Mouse (Mus musculus): ENCODE measurements around the gene Ssr2.
"Not testable (repeated sequence)": the region's sequence is repeated elsewhere in the genome, so short reads cannot be mapped to it uniquely, and the experiment has no call there.

The Ssr2 gene

GRCm38 (mm10) chr3:88596547-88596946, 20.9 kb downstream of the Ssr2 start:
- DNase-seq (ENCODE audit: extremely low read depth, low read depth): not testable (repeated sequence)

GRCm38 (mm10) chr3:88602466-88602865, 26.8 kb downstream of the Ssr2 start:
- DNase-seq (ENCODE audit: extremely low read depth, low read depth): no peak

- DNase-seq (ENCODE audit: extremely low read depth, low read depth): peak; percentile 61
Measured at GRCm38 (mm10) chr3:88603714-88604161, 28.1 kb downstream of the Ssr2 start.

DNA sequence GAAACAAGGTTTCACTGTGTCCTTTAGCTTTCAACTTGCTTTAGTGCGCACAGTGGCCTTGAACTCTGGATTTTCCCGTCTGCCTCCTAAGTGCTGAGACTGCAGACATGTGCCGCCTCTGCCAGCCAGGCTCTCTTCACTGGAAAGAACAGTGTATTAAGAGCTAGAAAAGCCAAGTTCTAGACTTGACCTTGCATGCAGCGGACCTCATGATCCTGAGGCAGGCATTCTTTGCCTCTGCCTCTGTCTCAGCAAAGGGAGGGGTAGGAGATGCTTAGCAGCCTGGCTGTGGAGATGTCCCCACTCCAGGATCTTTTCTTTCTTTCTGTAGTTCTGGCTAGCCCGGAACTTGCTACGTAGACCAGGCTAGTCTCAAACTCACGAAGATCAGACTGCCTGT, 29.2 kb downstream of the Ssr2 start:
- DNase-seq (ENCODE audit: extremely low read depth, low read depth): no peak

GRCm38 (mm10) chr3:88605666-88606065, 30.0 kb downstream of the Ssr2 start, which contains the start of gene Arhgef2:
Gene Arhgef2, plus strand, starts transcription at chr3:88605966.
- not testable (repeated sequence) for DNase-seq (ENCODE audit: extremely low read depth, low read depth)

- DNase-seq (ENCODE audit: extremely low read depth, low read depth): peak; percentile 95
Measured at GRCm38 (mm10) chr3:88607065-88607757, 31.5 kb downstream of the Ssr2 start.

GRCm38 (mm10) chr3:88607758-88608138, 32.1 kb downstream of the Ssr2 start:
- DNase-seq (ENCODE audit: extremely low read depth, low read depth): no peak

GRCm38 (mm10) chr3:88609066-88609465, 33.4 kb downstream of the Ssr2 start:
- no peak for DNase-seq (ENCODE audit: extremely low read depth, low read depth)

DNA sequence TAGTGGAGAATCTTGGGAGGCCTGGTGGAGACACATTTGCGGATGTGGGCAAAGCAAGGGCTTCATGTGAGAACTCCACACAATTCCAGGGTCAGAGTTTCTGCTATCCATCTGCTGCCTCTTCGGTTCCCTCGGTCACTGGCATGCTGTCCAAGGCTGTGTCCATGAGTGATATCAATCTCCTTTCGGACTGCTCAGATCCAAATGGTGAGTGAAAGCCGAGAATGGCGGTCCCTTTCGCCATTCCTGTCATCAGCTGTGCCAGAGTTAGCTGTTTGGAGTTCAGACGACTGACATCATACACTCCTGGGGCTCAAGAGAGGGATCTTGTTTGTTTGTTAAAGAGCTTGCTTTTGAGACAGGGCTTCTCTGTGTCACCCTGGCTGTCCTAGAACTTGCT, 38.7 kb downstream of the Ssr2 start:
- DNase-seq (ENCODE audit: extremely low read depth, low read depth): no peak

GRCm38 (mm10) chr3:88615117-88615516, 39.4 kb downstream of the Ssr2 start:
- DNase-seq (ENCODE audit: extremely low read depth, low read depth): no peak

DNA sequence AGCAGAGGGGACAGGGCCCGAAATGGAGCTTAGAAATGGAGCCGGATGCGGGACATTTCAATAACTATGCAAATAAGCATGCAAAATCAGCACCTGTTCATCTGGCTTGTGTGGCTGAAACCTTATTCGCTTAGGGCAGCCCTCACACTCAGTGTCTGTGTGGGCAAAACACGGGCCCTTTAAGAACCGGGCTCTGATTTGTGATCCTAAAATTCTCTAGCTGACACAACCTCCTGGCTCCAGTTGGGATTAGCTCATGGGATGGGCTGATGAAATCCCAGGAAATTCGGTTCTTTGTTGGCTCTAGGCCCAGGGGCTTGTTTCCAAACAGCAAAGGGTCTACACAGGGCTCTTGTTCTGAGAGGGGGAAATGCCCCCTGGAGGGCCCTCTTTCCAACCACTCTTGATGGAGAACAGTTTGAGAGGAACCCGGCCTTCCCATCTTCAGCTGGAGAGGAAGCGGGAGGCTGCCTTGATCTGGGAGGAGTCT, 40.3 kb downstream of the Ssr2 start:
- DNase-seq (ENCODE audit: extremely low read depth, low read depth): no peak

- DNase-seq (ENCODE audit: extremely low read depth, low read depth): no peak
Measured at GRCm38 (mm10) chr3:88616951-88617500, 41.4 kb downstream of the Ssr2 start.

GRCm38 (mm10) chr3:88618074-88618871, 42.6 kb downstream of the Ssr2 start:
- no peak for DNase-seq (ENCODE audit: extremely low read depth, low read depth)

- DNase-seq (ENCODE audit: extremely low read depth, low read depth): no peak
Measured at GRCm38 (mm10) chr3:88619113-88620097, 43.7 kb downstream of the Ssr2 start.

- peak; percentile 85 for DNase-seq (ENCODE audit: extremely low read depth, low read depth)
Measured at GRCm38 (mm10) chr3:88620146-88620991, 44.7 kb downstream of the Ssr2 start.

GRCm38 (mm10) chr3:88620992-88621536, 45.4 kb downstream of the Ssr2 start:
- peak; percentile 81 for DNase-seq (ENCODE audit: extremely low read depth, low read depth)

DNA sequence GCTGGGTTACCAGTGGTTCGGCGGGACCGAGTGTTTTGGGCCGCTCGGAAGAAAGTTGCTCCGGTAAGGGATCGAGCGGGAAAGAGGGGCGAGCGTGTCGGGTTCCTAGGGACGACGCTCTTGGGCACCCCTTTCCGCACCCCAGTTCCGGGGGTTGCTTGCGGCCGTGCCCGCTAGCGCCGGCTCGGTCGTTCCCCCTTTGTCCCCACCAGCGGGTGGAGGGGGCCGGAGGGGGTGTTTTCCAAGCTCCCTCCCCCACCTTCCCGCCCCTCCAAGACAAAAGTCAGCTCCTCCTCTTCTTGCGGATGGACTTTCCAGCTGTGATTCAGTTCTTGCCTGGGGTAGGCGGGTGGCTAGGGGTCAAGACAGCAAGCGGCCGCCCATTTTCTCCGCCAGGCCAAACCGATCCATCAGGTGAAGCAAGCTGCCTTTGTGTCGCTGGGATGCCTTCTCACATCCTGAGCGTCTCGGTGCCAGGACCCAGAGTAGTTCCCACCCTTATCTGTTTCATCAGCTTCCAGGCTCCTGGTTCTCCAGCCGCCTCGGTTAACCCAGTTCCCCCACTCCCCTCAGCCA, 45.9 kb downstream of the Ssr2 start:
- no peak for DNase-seq (ENCODE audit: extremely low read depth, low read depth)

GRCm38 (mm10) chr3:88622113-88622940, 46.7 kb downstream of the Ssr2 start:
- DNase-seq (ENCODE audit: extremely low read depth, low read depth): peak; percentile 55

Data from MEL-GATA-1-ER (cell line).